Mouse (Mus musculus) lung, embryonic 14.5 days (tissue): Measurements from ENCODE around the gene Fryl. TPM values are rescaled to one million over a fixed set of nuclear protein-coding genes. Genes with fewer than 3 reads are reported as not detected.

Source experiments
- ATAC-seq: fragments of 200-750 bp; cut with Nextera tagmentation; 2 replicates; pipeline ENCODE4 v1.8.0; 2017; ENCODE audit warnings: mild to moderate bottlenecking, moderate TSS enrichment, moderate library complexity; ENCODE audit not compliant: insufficient read depth
- DNase-seq: peaks from one replicate; pipeline ENCODE4 v3.0.0-alpha.2; 2015
- H3K27ac ChIP-seq: fragments of 300-500 bp; sonication (generic); 2 replicates; pipeline ENCODE4 v1.5.1; 2014; ENCODE audit warnings: low read depth, mild to moderate bottlenecking, moderate library complexity
- H3K27me3 ChIP-seq: fragments of 300-500 bp; sonication (generic); 2 replicates; pipeline ENCODE4 v1.6.1; 2014; ENCODE audit warnings: low read length, control low read depth; ENCODE audit not compliant: insufficient read depth
- H3K36me3 ChIP-seq: fragments of 300-500 bp; sonication (generic); 2 replicates; pipeline ENCODE4 v1.6.1; 2014; ENCODE audit warnings: control low read depth; ENCODE audit not compliant: insufficient read depth
- H3K4me1 ChIP-seq: fragments of 300-500 bp; sonication (generic); 2 replicates; pipeline ENCODE4 v1.6.1; 2014; ENCODE audit warnings: antibody characterized with exemption, control low read depth; ENCODE audit not compliant: insufficient read depth
- H3K4me2 ChIP-seq: fragments of 300-500 bp; sonication (generic); 2 replicates; pipeline ENCODE4 v1.6.1; 2014; ENCODE audit warnings: mild to moderate bottlenecking
- H3K4me3 ChIP-seq: fragments of 300-500 bp; sonication (generic); 2 replicates; pipeline ENCODE4 v1.5.1; 2014; ENCODE audit warnings: low read depth, low read length
- H3K9ac ChIP-seq: fragments of 300-500 bp; sonication (generic); 2 replicates; pipeline ENCODE4 v1.6.1; 2014
- H3K9me3 ChIP-seq: fragments of 300-500 bp; sonication (generic); 2 replicates; pipeline ENCODE4 v1.6.1; 2016; ENCODE audit warnings: low read depth, low read length, control low read depth
- CTCF ChIP-seq: IDR thresholded peaks from 2 replicates; pipeline ENCODE4 v1.5.1; 2016; ENCODE audit warnings: antibody characterized with exemption, low read depth
- WGBS: fragments of 180-500 bp; shearing (Covaris S2); extraction: QIAGEN DNeasy Blood & Tissue Kit; methylation state at CpG from one replicate; pipeline ENCODE4 v1.1.7; 2014; 5-methylcytosine and 5-hydroxymethylcytosine counted together
- polyA plus RNA-seq: library from polyadenylated mRNA; unstranded; fragments of >200 nt; fragmentation: Nextera tagmentation; extraction: Ambion mirVana; gene quantifications from 2 replicates; pipeline ENCODE4 v1.2.1, GENCODE M21; 2014

Fryl gene
- polyA plus RNA-seq, 1 experiment from 2014 or later: 22.6 TPM

- H3K9me3 ChIP-seq: no peaks in the 10 kb centered on the region
- TF ChIP-seq CTCF: no peak
- DNase-seq: no peak
- no peak overlapping the region for H3K9ac ChIP-seq
- H3K27ac ChIP-seq: no peak overlapping the region
- ATAC-seq: no peak
- H3K4me1 ChIP-seq: no peaks in the 10 kb centered on the region
- H3K4me2 ChIP-seq: no peak overlapping the region
- H3K27me3 ChIP-seq: no peaks in the 10 kb centered on the region
- WGBS: 33% methylated on average over 6 of the region's 6 CpGs
- H3K36me3 ChIP-seq: peaks cover 56% of the 10 kb centered on the region
- no peak overlapping the region for H3K4me3 ChIP-seq
Observed at GRCm38 (mm10) chr5:73066946-73067345, 189.5 kb downstream of the Fryl start.

DNA sequence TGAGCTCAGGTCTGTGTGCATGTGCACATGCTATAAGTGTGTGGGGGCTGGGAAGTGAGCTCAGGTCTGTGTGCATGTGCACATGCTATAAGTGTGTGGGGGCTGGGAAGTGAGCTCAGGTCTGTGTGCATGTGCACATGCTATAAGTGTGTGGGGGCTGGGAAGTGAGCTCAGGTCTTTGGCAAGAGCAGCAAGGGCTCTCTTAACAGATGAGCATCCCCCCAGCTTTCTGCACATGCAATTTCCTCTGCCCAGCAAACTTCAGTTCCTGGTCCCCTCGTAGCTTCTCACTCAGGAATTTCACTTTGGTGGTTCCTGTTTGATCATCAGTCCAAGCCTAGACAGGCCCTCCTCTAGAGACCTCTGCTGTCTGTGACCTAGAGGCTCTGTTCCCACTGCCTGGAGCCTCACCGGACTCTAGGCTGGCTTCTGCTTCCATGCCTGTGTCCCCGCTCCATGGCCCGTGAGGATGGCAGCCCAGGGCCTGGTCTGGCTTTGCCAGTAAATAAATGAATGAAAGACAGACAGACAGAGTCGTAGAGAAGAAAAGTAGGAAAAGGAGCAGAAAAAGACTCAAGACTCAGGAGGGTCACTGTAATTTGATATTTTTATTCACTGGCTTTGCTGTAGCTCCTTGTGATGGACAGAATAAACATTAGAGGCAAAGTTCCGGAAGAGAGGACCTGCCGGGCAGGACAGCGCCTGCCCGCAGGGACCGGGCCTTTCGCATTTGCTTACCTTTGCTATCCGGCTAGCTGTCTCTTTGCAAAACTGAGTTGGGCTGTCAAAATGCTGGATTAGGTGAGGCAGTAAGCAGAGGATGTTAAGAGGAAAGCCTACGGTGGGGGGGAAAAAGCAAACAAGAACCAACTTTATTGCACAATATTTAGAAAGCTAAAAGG is 192.4 kb downstream of the Fryl start:
- TF ChIP-seq CTCF: no peak
- DNase-seq (no peak), ATAC-seq (no peak)
- no peak overlapping the region for H3K9ac ChIP-seq
- no peak overlapping the region for H3K4me3 ChIP-seq
- 41% methylated on average over 13 of the region's 13 CpGs for WGBS
- no peaks in the 10 kb centered on the region for H3K27me3 ChIP-seq
- no peak overlapping the region for H3K27ac ChIP-seq
- no peaks in the 10 kb centered on the region for H3K4me1 ChIP-seq
- peaks cover 43% of the 10 kb centered on the region for H3K36me3 ChIP-seq
- no peaks in the 10 kb centered on the region for H3K9me3 ChIP-seq
- H3K4me2 ChIP-seq: no peak overlapping the region

DNA sequence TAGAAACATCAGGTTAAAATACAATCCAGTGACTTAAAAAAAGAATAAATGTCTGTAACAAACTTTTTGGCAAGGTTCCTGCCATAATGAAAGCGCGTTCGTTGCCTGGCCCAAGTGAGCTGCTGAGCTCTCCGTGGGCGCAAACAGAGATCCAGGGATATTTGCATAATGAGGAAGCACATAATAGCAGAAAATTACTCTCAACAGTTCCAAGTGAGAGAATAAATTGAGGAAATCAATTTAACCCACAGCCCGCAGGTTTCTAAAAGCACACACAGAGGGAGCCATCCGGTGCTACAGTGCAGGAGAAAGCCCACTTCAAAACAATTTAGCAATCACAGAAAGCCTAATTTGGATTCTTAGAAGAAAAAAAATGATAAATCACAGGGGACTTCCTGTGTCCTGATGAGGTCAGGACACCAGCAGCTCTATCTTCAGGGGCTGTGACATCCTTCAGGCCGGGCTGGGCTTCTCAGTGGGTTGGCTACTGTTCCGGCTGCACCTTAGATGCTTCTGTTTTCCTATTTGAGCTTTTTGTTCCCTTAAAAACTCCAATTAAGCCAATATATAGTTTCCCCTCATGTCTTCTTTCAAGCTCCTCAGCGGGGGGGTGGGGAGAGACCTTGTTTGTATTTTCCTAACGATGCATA is 194.8 kb downstream of the Fryl start:
- 80% methylated on average over 11 of the region's 11 CpGs for WGBS
- H3K9me3 ChIP-seq: no peaks in the 10 kb centered on the region
- H3K4me1 ChIP-seq: no peaks in the 10 kb centered on the region
- H3K36me3 ChIP-seq: peaks cover 37% of the 10 kb centered on the region
- no peak overlapping the region for H3K9ac ChIP-seq
- ATAC-seq: no peak
- H3K27ac ChIP-seq: no peak overlapping the region
- H3K27me3 ChIP-seq: no peaks in the 10 kb centered on the region
- no peak for DNase-seq
- H3K4me2 ChIP-seq: no peak overlapping the region
- no peak overlapping the region for H3K4me3 ChIP-seq
- no peak for TF ChIP-seq CTCF

DNA sequence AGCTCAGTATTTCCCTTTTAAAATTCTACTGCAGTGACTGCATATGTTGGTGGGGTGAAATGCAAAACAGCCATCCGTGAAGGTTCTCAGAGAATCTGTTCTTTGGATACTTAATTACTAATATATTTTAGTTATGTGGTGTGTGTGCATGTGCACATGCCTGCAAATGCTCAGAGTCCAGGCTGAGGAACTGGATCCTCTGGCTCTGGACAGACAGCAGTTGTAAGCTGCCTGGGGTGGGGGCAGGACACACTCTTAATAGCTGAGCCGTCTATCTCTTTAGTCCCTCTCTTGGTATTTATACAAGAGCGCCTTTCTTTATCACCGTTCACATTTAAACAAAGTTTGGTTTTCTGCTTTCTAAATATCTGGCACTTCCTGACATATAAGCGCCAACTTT is 199.5 kb downstream of the Fryl start:
- TF ChIP-seq CTCF: no peak
- Histone ChIP-seq H3K27me3 (no peaks in the 10 kb centered on the region), H3K27ac (no peak overlapping the region), H3K9me3 (no peaks in the 10 kb centered on the region), H3K9ac (no peak overlapping the region), H3K4me2 (no peak overlapping the region), H3K4me1 (no peaks in the 10 kb centered on the region), H3K36me3 (peaks cover 58% of the 10 kb centered on the region), H3K4me3 (no peak overlapping the region)
- WGBS: 59% methylated on average over 5 of the region's 5 CpGs
- DNase-seq: no peak
- ATAC-seq: no peak

- no peak overlapping the region for H3K27ac ChIP-seq
- no peak overlapping the region for H3K9ac ChIP-seq
- DNase-seq (peak; percentile 23), ATAC-seq (no peak)
- H3K4me1 ChIP-seq: no peaks in the 10 kb centered on the region
- H3K27me3 ChIP-seq: no peaks in the 10 kb centered on the region
- peak; percentile 53 for TF ChIP-seq CTCF
- H3K9me3 ChIP-seq: no peaks in the 10 kb centered on the region
- 93% methylated on average over 6 of the region's 6 CpGs for WGBS
- H3K4me3 ChIP-seq: no peak overlapping the region
- peaks cover 60% of the 10 kb centered on the region for H3K36me3 ChIP-seq
- no peak overlapping the region for H3K4me2 ChIP-seq
Observed at GRCm38 (mm10) chr5:73056457-73056856, 200.0 kb downstream of the Fryl start.

DNA sequence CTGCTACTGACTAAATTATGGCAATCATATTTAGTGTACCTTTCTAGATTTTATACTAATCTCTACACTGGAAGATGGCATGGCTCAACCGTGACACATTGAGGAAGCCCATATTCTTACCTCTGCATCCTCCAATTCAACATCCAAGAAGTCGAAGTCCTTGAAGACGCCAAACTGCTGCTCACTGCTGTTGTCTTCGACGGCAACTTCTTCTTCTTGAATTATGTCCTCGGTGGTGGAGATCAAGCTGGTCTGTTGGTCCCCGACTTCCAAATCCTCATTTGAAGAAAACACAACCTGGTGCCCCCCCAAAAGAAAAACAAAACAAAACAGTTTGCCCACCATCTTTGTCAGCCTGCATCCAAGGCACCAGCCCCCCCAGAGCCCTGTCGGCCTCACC is 202.5 kb downstream of the Fryl start:
- Histone ChIP-seq H3K27me3 (no peaks in the 10 kb centered on the region), H3K4me2 (no peak overlapping the region), H3K4me3 (no peak overlapping the region), H3K9me3 (no peaks in the 10 kb centered on the region), H3K36me3 (peaks cover 78% of the 10 kb centered on the region), H3K27ac (no peak overlapping the region), H3K9ac (no peak overlapping the region), H3K4me1 (no peaks in the 10 kb centered on the region)
- ATAC-seq (no peak), DNase-seq (no peak)
- TF ChIP-seq CTCF: no peak
- WGBS: 90% methylated on average over 8 of the region's 8 CpGs

DNA sequence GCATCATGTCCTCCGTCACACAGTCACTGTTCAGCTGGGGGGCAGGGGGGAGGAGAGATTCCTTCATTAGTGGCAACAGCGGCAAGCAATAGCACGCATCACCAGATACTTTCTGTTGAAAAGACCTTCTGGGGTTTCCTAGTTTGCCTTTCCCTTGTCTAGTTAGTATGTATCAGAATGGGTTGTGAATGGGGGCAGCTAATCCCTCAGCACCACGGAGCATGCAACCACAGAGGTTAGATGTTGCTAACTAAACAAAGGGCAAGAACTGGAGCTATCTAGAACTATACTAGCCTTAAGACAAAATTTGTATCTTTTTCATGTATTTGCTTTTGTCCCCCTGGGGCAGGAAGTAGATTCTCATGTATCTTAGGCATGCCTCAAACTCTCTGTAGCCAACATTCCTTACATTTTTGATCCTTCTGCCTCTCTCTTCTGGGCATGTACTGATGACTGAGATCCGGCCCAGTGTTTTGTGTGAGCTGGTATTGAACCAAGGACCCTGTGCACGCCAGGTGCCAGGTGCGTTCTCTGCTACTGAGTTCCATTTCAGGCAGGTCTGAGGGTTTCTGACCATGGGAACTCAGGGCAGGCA is 208.7 kb downstream of the Fryl start:
- WGBS: 61% methylated on average over 7 of the region's 7 CpGs
- ATAC-seq (no peak), DNase-seq (no peak)
- H3K4me2 ChIP-seq: no peak overlapping the region
- no peak overlapping the region for H3K4me3 ChIP-seq
- H3K27me3 ChIP-seq: no peaks in the 10 kb centered on the region
- no peak for TF ChIP-seq CTCF
- H3K4me1 ChIP-seq: no peaks in the 10 kb centered on the region
- H3K9ac ChIP-seq: no peak overlapping the region
- peaks cover 70% of the 10 kb centered on the region for H3K36me3 ChIP-seq
- no peaks in the 10 kb centered on the region for H3K9me3 ChIP-seq
- H3K27ac ChIP-seq: no peak overlapping the region
